Mouse (Mus musculus) stomach, postnatal 0 days (tissue): ENCODE measurements at regions not wholly inside any gene's neighbourhood (a gene's known extent, or its start where the extent isn't known, plus 50 kb on each side); places are given as distances from the start of the nearest gene placed in this dataset.

Experiments
- CTCF ChIP-seq: IDR thresholded peaks from 2 replicates; pipeline ENCODE4 v1.5.1; 2016; ENCODE audit warnings: antibody characterized with exemption, low read depth, mild to moderate bottlenecking, moderate library complexity
- EP300 ChIP-seq: optimal IDR thresholded peaks from 2 replicates; pipeline ENCODE3; 2016; ENCODE audit warnings: antibody characterized with exemption

DNA sequence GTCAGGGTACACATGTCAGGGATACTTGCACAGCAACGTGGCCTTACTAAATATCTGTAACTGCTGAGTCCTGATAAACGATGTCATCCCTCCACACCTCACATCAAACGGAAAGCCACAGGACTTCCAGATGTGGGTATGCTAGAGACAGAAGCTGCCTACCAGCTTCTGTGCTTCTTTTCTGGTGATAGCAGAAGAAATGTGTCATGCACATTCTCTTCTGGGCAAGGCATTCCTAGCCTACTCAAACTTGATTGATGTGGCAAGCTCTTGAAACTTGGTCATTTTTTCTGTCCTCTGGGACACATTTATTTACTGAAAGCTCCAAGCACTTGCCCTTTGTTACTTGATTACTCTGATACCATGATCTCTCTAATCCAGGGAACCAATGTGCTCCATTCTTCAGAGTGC lies 282.8 kb upstream of the Gm9747 start:
- TF ChIP-seq CTCF (no peak), EP300 (no peak)
